Mouse (Mus musculus) 416B (cell line): ENCODE results near the gene Wipf2.
A peak's percentile ranks its signal among the peaks of the same experiment; 100 is the strongest.

Source experiments
- DNase-seq: peaks from one replicate; pipeline ENCODE4 v3.0.0; 2011; ENCODE audit warnings: low read depth

The Wipf2 gene

GRCm38 (mm10) chr11:98943741-98944461, 80.5 kb downstream of the Wipf2 start:
- DNase-seq = peak; percentile 65

- DNase-seq = no peak
These were observed 81.6 kb downstream of the Wipf2 start for GRCm38 (mm10) chr11:98944897-98945604.

- no peak for DNase-seq
These were observed 82.2 kb downstream of the Wipf2 start for GRCm38 (mm10) chr11:98945605-98945977.

- peak; percentile 56 for DNase-seq
These were observed 84.6 kb downstream of the Wipf2 start for GRCm38 (mm10) chr11:98947969-98948569.

GRCm38 (mm10) chr11:98949242-98949957, 86.0 kb downstream of the Wipf2 start:
- no peak for DNase-seq

- no peak for DNase-seq
These were observed 86.6 kb downstream of the Wipf2 start for GRCm38 (mm10) chr11:98949958-98950460.

GRCm38 (mm10) chr11:98950484-98950883, 87.0 kb downstream of the Wipf2 start:
- no peak for DNase-seq

- DNase-seq = no peak
These were observed 87.8 kb downstream of the Wipf2 start for GRCm38 (mm10) chr11:98951026-98951906.

- DNase-seq = no peak
These were observed 88.7 kb downstream of the Wipf2 start for GRCm38 (mm10) chr11:98952111-98952510.

GRCm38 (mm10) chr11:98952736-98953135, 89.3 kb downstream of the Wipf2 start:
- DNase-seq = peak; percentile 77

- no peak for DNase-seq
These were observed 89.9 kb downstream of the Wipf2 start for GRCm38 (mm10) chr11:98953361-98953760.

- DNase-seq = no peak
These were observed 90.4 kb downstream of the Wipf2 start for GRCm38 (mm10) chr11:98953835-98954320.

- DNase-seq = peak; percentile 35
These were observed 90.9 kb downstream of the Wipf2 start for GRCm38 (mm10) chr11:98954373-98954772.
